Comparison of ENCODE assay signal across 8 mouse cellular contexts in the genomic region with DNA sequence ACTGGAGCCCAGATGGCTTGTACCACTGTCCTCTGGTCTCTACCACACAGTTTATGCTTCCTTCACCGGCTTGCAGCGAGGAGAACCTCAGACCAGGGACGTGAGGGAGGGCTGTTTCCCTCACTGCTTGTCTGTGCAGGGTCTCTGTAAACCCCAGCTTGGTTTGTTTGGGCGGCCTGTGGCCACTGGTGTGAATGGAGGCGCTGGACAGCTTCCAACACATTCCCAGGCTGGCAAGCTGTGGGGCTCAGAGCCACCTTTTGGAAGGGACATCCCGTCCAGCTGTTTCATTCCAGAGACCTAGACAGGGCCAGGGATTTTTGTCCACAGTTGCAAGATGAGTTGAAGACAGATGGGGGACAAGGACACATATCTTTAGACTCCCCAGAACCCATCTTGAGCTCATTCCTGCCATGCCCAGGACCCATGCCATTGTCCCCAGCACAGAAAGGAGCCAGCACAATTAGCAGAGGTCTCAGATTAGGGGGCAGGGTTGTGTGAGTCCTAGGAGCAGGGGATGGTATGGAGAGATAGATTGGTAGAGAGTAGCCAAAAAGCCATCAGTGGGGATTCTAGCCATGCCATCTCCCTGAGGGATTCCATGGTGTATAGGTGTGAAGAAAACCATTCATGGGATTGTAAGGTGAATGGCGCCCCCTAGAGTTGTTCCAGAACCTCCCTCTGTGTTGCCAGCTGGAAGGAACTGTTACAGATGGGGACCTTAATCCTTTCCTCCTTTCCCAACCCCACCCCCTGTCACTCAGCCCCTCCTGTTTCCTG. TPM values are rescaled to one million over a fixed set of nuclear protein-coding genes. Genes with fewer than 3 reads are reported as not detected.
A peak's percentile ranks its signal among the peaks of the same experiment; 100 is the strongest.
DNase-seq lines count a peak whose midpoint lies in the region; ATAC-seq and TF ChIP-seq lines count a peak whose summit lies in the region.

No protein-coding gene starts in this region.

- H3K36me3 ChIP-seq in stomach, embryonic 16.5 days (ENCODE audit: control insufficient read depth, insufficient read depth, low read length): no peaks in the 10 kb centered on the region

- WGBS in stomach, embryonic 16.5 days: 18% methylated on average over 7 of the region's 7 CpGs

- H3K9me3 ChIP-seq in stomach, embryonic 16.5 days (replicated peaks; ENCODE audit: control insufficient read depth, low read length): no peaks in the 10 kb centered on the region

- H3K27me3 ChIP-seq in stomach, embryonic 16.5 days (ENCODE audit: control insufficient read depth, insufficient read depth, low read length): no peaks in the 10 kb centered on the region

- intact Hi-C loops in left cerebral cortex, adult 2 months (cut with DNase I): no loop called here

- H3K9ac ChIP-seq in stomach, embryonic 16.5 days (ENCODE audit: low read length): peak overlapping the region; percentile 68

- peak overlapping the region; percentile 72; the same call in 1 of the 2 replicates for H3K4me2 ChIP-seq in stomach, embryonic 16.5 days (ENCODE audit: low read depth, low read length)

- no peak for DNase-seq in left cerebral cortex, adult 2 months (ENCODE audit: extremely low spot score in 1 of 2, low spot score in 2 of 2)
- no peak for DNase-seq in left cerebral cortex, adult 11 months (ENCODE audit: low spot score)
- DNase-seq in brain, embryonic 14.5 days (ENCODE audit: low read depth): peak; percentile 82
- peak; percentile 71 for DNase-seq in gastrocnemius, postnatal 10 days
- peak; percentile 65 for DNase-seq in kidney, postnatal 10 days
- no peak for DNase-seq in spleen, adult 12 weeks (ENCODE audit: low spot score)
- DNase-seq in embryo, embryonic 10.5 days (ENCODE audit: low spot score): no peak

- no peak for ATAC-seq in stomach, embryonic 16.5 days (ENCODE audit: insufficient read depth, low FRiP score)

- H3K4me3 ChIP-seq in left cerebral cortex, adult 2 months: no peak overlapping the region
- no peak overlapping the region for H3K4me3 ChIP-seq in stomach, embryonic 16.5 days (replicated peaks; ENCODE audit: low read length)

- TF ChIP-seq CTCF in left cerebral cortex, adult 2 months (IDR thresholded peaks at IDR 0.05): peak; percentile 24
- TF ChIP-seq CTCF in brain, embryonic 14.5 days (IDR thresholded peaks at IDR 0.05; ENCODE audit: borderline replicate concordance, extremely low read depth, insufficient read depth, insufficient read length): no peak

- peaks cover 67% of the 10 kb centered on the region for H3K4me1 ChIP-seq in stomach, embryonic 16.5 days (ENCODE audit: control insufficient read depth, insufficient read depth, low read length)

- no peak for TF ChIP-seq POLR2A in brain, embryonic 14.5 days (IDR thresholded peaks at IDR 0.05; ENCODE audit: borderline replicate concordance, extremely low read depth, insufficient read depth, insufficient read length, poor library complexity, severe bottlenecking)

- H3K27ac ChIP-seq in left cerebral cortex, adult 2 months: no peak overlapping the region
- peak overlapping the region; percentile 90 for H3K27ac ChIP-seq in stomach, embryonic 16.5 days (ENCODE audit: low read length)

RNA-seq across cellular contexts. Expression of gene Rara, which starts 4.1 kb away (rescaled TPM):
- total RNA-seq in left cerebral cortex, adult 2 months (2021): 10 to 100 TPM; 14.0 to 18.7 TPM
- 8.4 and 14.4 TPM in 2 replicates for polyA plus RNA-seq in brain, embryonic 14.5 days (2012; rRNA removed)
- total RNA-seq in gastrocnemius, postnatal 10 days (2021): 10 to 100 TPM; 22.6 to 31.5 TPM
- polyA plus RNA-seq in stomach, embryonic 16.5 days (2015; fragmentation: Nextera tagmentation; extraction: Ambion mirVana): 28.8 and 30.1 TPM in 2 replicates

RNA-seq across cellular contexts. Expression of gene Cdc6, which starts 24.1 kb away (rescaled TPM):
- under 1 TPM; 0.35 to 0.36 TPM for total RNA-seq in left cerebral cortex, adult 2 months (2021)
- polyA plus RNA-seq in brain, embryonic 14.5 days (2012; rRNA removed): 4.5 and 6.2 TPM in 2 replicates
- total RNA-seq in gastrocnemius, postnatal 10 days (2021): 1 to 10 TPM; 2.3 to 3.5 TPM
- polyA plus RNA-seq in stomach, embryonic 16.5 days (2015; fragmentation: Nextera tagmentation; extraction: Ambion mirVana): 26.9 and 28.1 TPM in 2 replicates

RNA-seq across cellular contexts. Expression of gene Gjd3, which starts 51.1 kb away (rescaled TPM):
- 1 to 10 TPM; 1.4 to 3.2 TPM for total RNA-seq in left cerebral cortex, adult 2 months (2021)
- polyA plus RNA-seq in brain, embryonic 14.5 days (2012; rRNA removed): 2.5 and 2.9 TPM in 2 replicates
- not detected for total RNA-seq in gastrocnemius, postnatal 10 days (2021)
- polyA plus RNA-seq in stomach, embryonic 16.5 days (2015; fragmentation: Nextera tagmentation; extraction: Ambion mirVana): 0.44 TPM in 1 of 2 replicates, not detected in the other

Comparison
In these comparisons a context has a peak if more than half of its experiments do, and no peak if none do; other contexts are left out.
1. DNase-seq: peak in brain, embryonic 14.5 days (single experiment), gastrocnemius, postnatal 10 days (single experiment) and kidney, postnatal 10 days (single experiment); none in left cerebral cortex, adult 2 months (0 of 2), left cerebral cortex, adult 11 months (single experiment), spleen, adult 12 weeks (single experiment) and embryo, embryonic 10.5 days (single experiment).